Mouse (Mus musculus) liver, embryonic 15.5 days (tissue): ENCODE results near the gene Ap1b1. TPM values are rescaled to one million over a fixed set of nuclear protein-coding genes. Genes with fewer than 3 reads are reported as not detected.

ENCODE experiments used
- ATAC-seq: fragments of 200-750 bp; cut with Nextera tagmentation; 2 replicates; pipeline ENCODE4 v1.8.0; 2017; ENCODE audit warnings: moderate number of reproducible peaks, mild to moderate bottlenecking, moderate library complexity; ENCODE audit not compliant: insufficient read depth
- H3K27ac ChIP-seq: fragments of 300-500 bp; sonication (generic); replicated peaks from 2 replicates; pipeline ENCODE4 v1.5.1; 2015; ENCODE audit warnings: mild to moderate bottlenecking, inconsistent platforms
- H3K27me3 ChIP-seq: fragments of 300-500 bp; sonication (generic); 2 replicates; pipeline ENCODE4 v1.6.1; 2015; ENCODE audit warnings: mild to moderate bottlenecking, inconsistent platforms
- H3K36me3 ChIP-seq: fragments of 300-500 bp; sonication (generic); replicated peaks from 2 replicates; pipeline ENCODE4 v1.6.1; 2015; ENCODE audit warnings: moderate library complexity, mild to moderate bottlenecking, inconsistent platforms
- H3K4me1 ChIP-seq: fragments of 300-500 bp; sonication (generic); replicated peaks from 2 replicates; pipeline ENCODE4 v1.6.1; 2015; ENCODE audit warnings: inconsistent platforms
- H3K4me2 ChIP-seq: fragments of 300-500 bp; sonication (generic); 2 replicates; pipeline ENCODE4 v1.6.1; 2015; ENCODE audit warnings: moderate library complexity, mild to moderate bottlenecking, inconsistent platforms
- H3K4me3 ChIP-seq: fragments of 300-500 bp; sonication (generic); replicated peaks from 2 replicates; pipeline ENCODE4 v1.5.1; 2015; ENCODE audit warnings: mild to moderate bottlenecking, inconsistent platforms
- H3K9ac ChIP-seq: fragments of 300-500 bp; sonication (generic); 2 replicates; pipeline ENCODE4 v1.6.1; 2015; ENCODE audit warnings: moderate library complexity, mild to moderate bottlenecking, inconsistent platforms
- H3K9me3 ChIP-seq: fragments of 300-500 bp; sonication (generic); replicated peaks from 2 replicates; pipeline ENCODE4 v1.6.1; 2016; ENCODE audit warnings: inconsistent platforms
- WGBS: fragments of 180-500 bp; shearing (Covaris S2); methylation state at CpG from one replicate; pipeline ENCODE4 v1.1.7; 2015; ENCODE audit warnings: mixed read lengths; ENCODE audit not compliant: insufficient replicate concordance; 5-methylcytosine and 5-hydroxymethylcytosine counted together
- polyA plus RNA-seq: library from polyadenylated mRNA; unstranded; fragments of >200 nt; fragmentation: Nextera tagmentation; extraction: Ambion mirVana; gene quantifications from 2 replicates; pipeline ENCODE4 v1.2.1, GENCODE M21; 2015

The Ap1b1 gene
- polyA plus RNA-seq, 1 experiment from 2014 or later: 76.7 TPM

GRCm38 (mm10) chr11:5009354-5010074 is 22.9 kb downstream of the Ap1b1 start:
- Histone ChIP-seq H3K4me1 (peaks cover 82% of the 10 kb centered on the region), H3K4me3 (peak overlapping the region; percentile 52), H3K27ac (peak overlapping the region; percentile 94), H3K36me3 (peaks cover 38% of the 10 kb centered on the region), H3K9me3 (no peaks in the 10 kb centered on the region), H3K27me3 (no peaks in the 10 kb centered on the region), H3K4me2 (peak overlapping the region; percentile 65), H3K9ac (peak overlapping the region; percentile 52)
- 20% methylated on average over 3 of the region's 3 CpGs for WGBS
- peak; percentile 92 for ATAC-seq

GRCm38 (mm10) chr11:5010205-5010604 is 23.6 kb downstream of the Ap1b1 start:
- Histone ChIP-seq H3K4me2 (peak overlapping the region; percentile 65), H3K4me3 (peak overlapping the region; percentile 52), H3K27me3 (no peaks in the 10 kb centered on the region), H3K27ac (peak overlapping the region; percentile 94), H3K9me3 (no peaks in the 10 kb centered on the region), H3K36me3 (peaks cover 44% of the 10 kb centered on the region), H3K9ac (peak overlapping the region; percentile 52), H3K4me1 (peaks cover 75% of the 10 kb centered on the region)
- no peak for ATAC-seq
- 38% methylated on average over 1 of the region's 1 CpGs for WGBS

- Histone ChIP-seq H3K27ac (peak overlapping the region; percentile 64), H3K36me3 (peaks cover 57% of the 10 kb centered on the region), H3K4me1 (peaks cover 62% of the 10 kb centered on the region), H3K9ac (0 out of 2 replicates have a peak overlapping the region, but pooled peaks have one; percentile 19), H3K27me3 (no peaks in the 10 kb centered on the region), H3K4me2 (no peak overlapping the region), H3K4me3 (no peak overlapping the region), H3K9me3 (no peaks in the 10 kb centered on the region)
- no peak for ATAC-seq
- WGBS: 73% methylated on average over 1 of the region's 1 CpGs
These were observed 24.9 kb downstream of the Ap1b1 start for GRCm38 (mm10) chr11:5011480-5011879.

- Histone ChIP-seq H3K36me3 (peaks cover 65% of the 10 kb centered on the region), H3K27me3 (no peaks in the 10 kb centered on the region), H3K9ac (no peak overlapping the region), H3K4me2 (no peak overlapping the region), H3K4me1 (peaks cover 55% of the 10 kb centered on the region), H3K4me3 (no peak overlapping the region), H3K9me3 (no peaks in the 10 kb centered on the region), H3K27ac (peak overlapping the region; percentile 64)
- ATAC-seq: no peak
- 65% methylated on average over 5 of the region's 5 CpGs for WGBS
These were observed 25.6 kb downstream of the Ap1b1 start for GRCm38 (mm10) chr11:5012213-5012715.

- WGBS: 65% methylated on average over 2 of the region's 2 CpGs
These were observed 29.1 kb downstream of the Ap1b1 start for GRCm38 (mm10) chr11:5015720-5016119.

GRCm38 (mm10) chr11:5016286-5016685 is 29.7 kb downstream of the Ap1b1 start:
- Histone ChIP-seq H3K27ac (no peak overlapping the region), H3K4me3 (no peak overlapping the region), H3K36me3 (peaks cover 94% of the 10 kb centered on the region), H3K9ac (no peak overlapping the region), H3K4me1 (peaks cover 18% of the 10 kb centered on the region), H3K9me3 (no peaks in the 10 kb centered on the region), H3K27me3 (no peaks in the 10 kb centered on the region), H3K4me2 (no peak overlapping the region)
- ATAC-seq: no peak
- 76% methylated on average over 5 of the region's 5 CpGs for WGBS

More at GRCm38 (mm10) chr11:5015720-5016119, 29.1 kb downstream of the Ap1b1 start:
- Histone ChIP-seq H3K36me3 (peaks cover 94% of the 10 kb centered on the region), H3K4me1 (peaks cover 21% of the 10 kb centered on the region), H3K4me2 (no peak overlapping the region), H3K4me3 (no peak overlapping the region), H3K9me3 (no peaks in the 10 kb centered on the region), H3K9ac (no peak overlapping the region), H3K27me3 (no peaks in the 10 kb centered on the region), H3K27ac (no peak overlapping the region)
- no peak for ATAC-seq

GRCm38 (mm10) chr11:5017506-5017905 is 30.9 kb downstream of the Ap1b1 start:
- Histone ChIP-seq H3K36me3 (peaks cover 91% of the 10 kb centered on the region), H3K9me3 (no peaks in the 10 kb centered on the region), H3K27me3 (no peaks in the 10 kb centered on the region), H3K4me2 (no peak overlapping the region), H3K9ac (no peak overlapping the region), H3K4me1 (peaks cover 6% of the 10 kb centered on the region), H3K27ac (no peak overlapping the region), H3K4me3 (no peak overlapping the region)
- no peak for ATAC-seq
- 69% methylated on average over 6 of the region's 6 CpGs for WGBS

- 88% methylated on average over 1 of the region's 1 CpGs for WGBS
- H3K36me3 ChIP-seq: peaks cover 93% of the 10 kb centered on the region
- H3K4me2 ChIP-seq: no peak overlapping the region
- no peak overlapping the region for H3K4me3 ChIP-seq
- no peaks in the 10 kb centered on the region for H3K27me3 ChIP-seq
- H3K9ac ChIP-seq: no peak overlapping the region
- no peak overlapping the region for H3K27ac ChIP-seq
- no peaks in the 10 kb centered on the region for H3K4me1 ChIP-seq
- ATAC-seq: no peak
- H3K9me3 ChIP-seq: no peaks in the 10 kb centered on the region
These were observed 38.5 kb downstream of the Ap1b1 start for GRCm38 (mm10) chr11:5025108-5025507.

GRCm38 (mm10) chr11:5028228-5028627 is 41.6 kb downstream of the Ap1b1 start:
- Histone ChIP-seq H3K27ac (no peak overlapping the region), H3K27me3 (no peaks in the 10 kb centered on the region), H3K9ac (no peak overlapping the region), H3K4me1 (no peaks in the 10 kb centered on the region), H3K9me3 (no peaks in the 10 kb centered on the region), H3K36me3 (peaks cover 100% of the 10 kb centered on the region), H3K4me3 (no peak overlapping the region), H3K4me2 (no peak overlapping the region)
- ATAC-seq: no peak
- 91% methylated on average over 7 of the region's 7 CpGs for WGBS

GRCm38 (mm10) chr11:5032706-5033105 is 46.1 kb downstream of the Ap1b1 start:
- no peak for ATAC-seq
- Histone ChIP-seq H3K27me3 (no peaks in the 10 kb centered on the region), H3K9me3 (no peaks in the 10 kb centered on the region), H3K9ac (no peak overlapping the region), H3K4me2 (no peak overlapping the region), H3K36me3 (peaks cover 100% of the 10 kb centered on the region), H3K4me3 (no peak overlapping the region), H3K4me1 (no peaks in the 10 kb centered on the region), H3K27ac (no peak overlapping the region)
- WGBS: 87% methylated on average over 10 of the region's 10 CpGs

- Histone ChIP-seq H3K4me3 (no peak overlapping the region), H3K4me1 (no peaks in the 10 kb centered on the region), H3K27me3 (no peaks in the 10 kb centered on the region), H3K4me2 (no peak overlapping the region), H3K9me3 (no peaks in the 10 kb centered on the region), H3K9ac (no peak overlapping the region), H3K27ac (no peak overlapping the region), H3K36me3 (peaks cover 100% of the 10 kb centered on the region)
- 74% methylated on average over 3 of the region's 3 CpGs for WGBS
- no peak for ATAC-seq
These were observed 46.5 kb downstream of the Ap1b1 start for GRCm38 (mm10) chr11:5033136-5033535.
